Mouse (Mus musculus) hindbrain, embryonic 15.5 days (tissue): Measurements from ENCODE around the gene Abhd18. TPM values are rescaled to one million over a fixed set of nuclear protein-coding genes. Genes with fewer than 3 reads are reported as not detected.
"Not testable (repeated sequence)": the region's sequence is repeated elsewhere in the genome, so short reads cannot be mapped to it uniquely, and the experiment has no call there.

Experiments
- ATAC-seq: fragments of 200-750 bp; cut with Nextera tagmentation; 2 replicates; pipeline ENCODE4 v1.8.0; 2017; ENCODE audit warnings: low read depth, moderate number of reproducible peaks, moderate TSS enrichment; ENCODE audit not compliant: low FRiP score
- H3K27ac ChIP-seq: fragments of 300-500 bp; sonication (generic); replicated peaks from 2 replicates; pipeline ENCODE4 v1.5.1; 2015; ENCODE audit warnings: mild to moderate bottlenecking, inconsistent platforms
- H3K27me3 ChIP-seq: fragments of 300-500 bp; sonication (generic); 2 replicates; pipeline ENCODE4 v1.6.1; 2015; ENCODE audit warnings: control low read depth, inconsistent platforms
- H3K36me3 ChIP-seq: fragments of 300-500 bp; sonication (generic); 2 replicates; pipeline ENCODE4 v1.6.1; 2015; ENCODE audit warnings: control low read depth, inconsistent platforms
- H3K4me1 ChIP-seq: fragments of 300-500 bp; sonication (generic); replicated peaks from 2 replicates; pipeline ENCODE4 v1.6.1; 2015; ENCODE audit warnings: control low read depth, inconsistent platforms
- H3K4me2 ChIP-seq: fragments of 300-500 bp; sonication (generic); 2 replicates; pipeline ENCODE4 v1.6.1; 2015; ENCODE audit warnings: moderate library complexity, mild to moderate bottlenecking, inconsistent platforms
- H3K4me3 ChIP-seq: fragments of 300-500 bp; sonication (generic); 2 replicates; pipeline ENCODE4 v1.5.1; 2015; ENCODE audit warnings: mild to moderate bottlenecking, inconsistent platforms
- H3K9ac ChIP-seq: fragments of 300-500 bp; sonication (generic); 2 replicates; pipeline ENCODE4 v1.6.1; 2015; ENCODE audit warnings: inconsistent platforms
- H3K9me3 ChIP-seq: fragments of 300-500 bp; sonication (generic); 2 replicates; pipeline ENCODE4 v1.6.1; 2016; ENCODE audit warnings: control low read depth, inconsistent platforms
- WGBS: fragments of 180-500 bp; shearing (Covaris S2); methylation state at CpG from one replicate; pipeline ENCODE4 v1.1.7; 2015; 5-methylcytosine and 5-hydroxymethylcytosine counted together
- polyA plus RNA-seq: library from polyadenylated mRNA; unstranded; fragments of >200 nt; fragmentation: Nextera tagmentation; extraction: Ambion mirVana; gene quantifications from 2 replicates; pipeline ENCODE4 v1.2.1, GENCODE M21; 2015

The Abhd18 gene
- 11.4 and 16.7 TPM in 2 replicates for polyA plus RNA-seq

DNA sequence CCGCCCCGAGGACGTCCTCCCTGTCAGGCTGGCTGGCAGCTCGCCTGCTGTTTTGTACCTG, at the start of gene Abhd18:
TSS of gene Abhd18 (plus strand) at position 14 of the 61 bp plus-strand sequence.
- not testable (repeated sequence) for H3K36me3 ChIP-seq, H3K4me1 ChIP-seq, H3K27me3 ChIP-seq, H3K9me3 ChIP-seq, ATAC-seq
- H3K4me3 ChIP-seq: peak within 1 kb of the TSS; percentile 58
- H3K4me2 ChIP-seq: peak within 1 kb of the TSS; percentile 71
- H3K27ac ChIP-seq: peak within 1 kb of the TSS; percentile 84
- H3K9ac ChIP-seq: peak within 1 kb of the TSS; percentile 68
- WGBS: no CpG with 5 or more reads among the region's 4 CpGs

DNA sequence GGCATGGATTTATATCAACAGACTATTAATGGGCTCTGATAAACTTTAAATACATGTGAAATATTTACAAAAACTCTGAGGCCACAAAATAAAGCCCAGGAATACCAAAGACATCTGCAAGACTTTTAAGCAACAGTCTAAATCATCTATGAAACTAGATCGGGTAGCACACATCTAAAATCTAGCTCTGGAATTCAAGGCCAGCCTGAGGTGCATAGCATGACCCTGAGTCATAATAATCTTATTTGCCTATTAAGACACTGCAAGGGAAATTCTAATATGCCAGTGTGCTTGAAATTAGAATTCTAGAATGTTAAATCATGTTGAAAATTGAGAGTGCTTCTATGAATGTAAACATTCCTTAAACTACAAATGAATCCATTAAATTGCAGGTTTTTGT, 48.7 kb upstream of the Abhd18 start:
- Histone ChIP-seq H3K4me3 (no peak overlapping the region), H3K36me3 (peaks cover 9% of the 10 kb centered on the region), H3K4me2 (no peak overlapping the region), H3K4me1 (peaks cover 16% of the 10 kb centered on the region), H3K9ac (no peak overlapping the region), H3K9me3 (no peaks in the 10 kb centered on the region), H3K27me3 (no peaks in the 10 kb centered on the region), H3K27ac (no peak overlapping the region)
- 83% methylated on average over 1 of the region's 1 CpGs for WGBS
- no peak for ATAC-seq

DNA sequence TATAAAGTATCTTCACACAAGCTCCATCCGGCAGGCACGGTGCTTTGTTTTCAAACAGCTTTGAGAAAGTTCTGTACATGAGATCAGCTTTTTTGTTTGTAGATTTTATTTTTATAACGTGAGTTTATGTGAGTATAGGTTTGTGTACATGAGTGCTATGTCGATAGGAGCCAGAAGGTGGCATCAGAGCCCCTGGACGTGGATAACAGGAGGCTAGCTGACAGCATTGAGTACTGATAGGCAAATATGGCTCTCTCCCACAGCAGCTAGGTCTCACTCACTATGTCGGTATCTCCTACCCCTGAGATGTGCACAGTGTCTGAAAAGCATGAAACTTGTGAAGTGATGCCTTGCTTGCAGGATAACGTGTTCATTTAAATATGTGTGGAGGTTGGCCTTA, 48.3 kb upstream of the Abhd18 start:
- Histone ChIP-seq H3K27ac (no peak overlapping the region), H3K27me3 (no peaks in the 10 kb centered on the region), H3K4me1 (peaks cover 16% of the 10 kb centered on the region), H3K36me3 (peaks cover 5% of the 10 kb centered on the region), H3K9ac (no peak overlapping the region), H3K4me3 (no peak overlapping the region), H3K4me2 (no peak overlapping the region), H3K9me3 (no peaks in the 10 kb centered on the region)
- ATAC-seq: no peak
- WGBS: 29% methylated on average over 7 of the region's 7 CpGs

DNA sequence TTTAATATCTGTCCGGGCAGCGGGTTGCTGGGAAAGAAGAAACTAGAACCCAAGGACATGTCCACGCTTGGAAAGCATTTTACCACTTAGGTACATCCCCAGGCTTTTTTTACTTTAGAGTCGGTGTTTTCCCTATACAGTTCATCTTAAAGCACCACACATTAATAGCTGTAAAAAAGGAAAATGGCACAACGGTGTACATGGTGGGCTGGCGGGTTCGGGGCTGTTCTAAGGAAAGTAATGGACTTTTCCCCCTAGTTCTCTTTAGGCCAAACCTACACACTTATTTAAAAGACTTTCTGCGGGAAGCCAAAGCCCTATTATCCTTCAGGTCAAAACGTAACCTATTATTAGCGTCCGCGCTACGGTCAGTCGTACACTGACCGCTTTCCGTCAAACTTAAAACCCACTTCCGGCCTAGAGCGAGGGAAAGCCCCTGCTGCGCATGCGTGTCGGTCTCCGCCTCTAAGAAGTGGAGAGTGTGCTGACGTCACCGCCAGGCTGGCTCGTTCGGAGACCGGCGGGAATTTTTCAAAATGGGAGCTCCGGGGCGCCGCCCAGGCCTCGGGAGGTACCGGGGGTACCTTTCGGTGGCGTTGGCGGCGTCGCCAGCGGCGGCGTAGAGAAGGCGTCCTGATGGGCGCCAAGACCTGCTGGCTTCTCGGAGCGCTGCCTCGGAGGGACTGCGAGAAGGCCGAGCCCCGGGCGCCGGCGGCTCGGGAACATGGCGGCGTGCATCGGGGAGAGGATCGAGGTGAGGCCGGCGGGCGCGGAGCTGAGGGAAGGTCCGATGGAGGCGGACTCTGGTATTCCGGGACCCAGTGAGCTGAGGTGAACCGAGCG, 47.0 kb upstream of the Abhd18 start, which contains the start of gene Plk4:
TSS of gene Plk4 (plus strand) at position 490 of the 843 bp plus-strand sequence.
- peaks cover 4% of the 10 kb centered on the region; the same call in 1 of the 2 replicates for H3K36me3 ChIP-seq
- WGBS: 2% methylated on average over 66 of the region's 66 CpGs
- peaks cover 16% of the 10 kb centered on the region for H3K4me1 ChIP-seq
- peak within 1 kb of the TSS; percentile 97 for H3K4me2 ChIP-seq
- peak within 1 kb of the TSS; percentile 66 for H3K27ac ChIP-seq
- peak within 1 kb of the TSS; percentile 76 for H3K9ac ChIP-seq
- H3K4me3 ChIP-seq: peak within 1 kb of the TSS; percentile 78
- peak; percentile 96 for ATAC-seq
- no peaks in the 10 kb centered on the region for H3K27me3 ChIP-seq
- no peaks in the 10 kb centered on the region for H3K9me3 ChIP-seq

DNA sequence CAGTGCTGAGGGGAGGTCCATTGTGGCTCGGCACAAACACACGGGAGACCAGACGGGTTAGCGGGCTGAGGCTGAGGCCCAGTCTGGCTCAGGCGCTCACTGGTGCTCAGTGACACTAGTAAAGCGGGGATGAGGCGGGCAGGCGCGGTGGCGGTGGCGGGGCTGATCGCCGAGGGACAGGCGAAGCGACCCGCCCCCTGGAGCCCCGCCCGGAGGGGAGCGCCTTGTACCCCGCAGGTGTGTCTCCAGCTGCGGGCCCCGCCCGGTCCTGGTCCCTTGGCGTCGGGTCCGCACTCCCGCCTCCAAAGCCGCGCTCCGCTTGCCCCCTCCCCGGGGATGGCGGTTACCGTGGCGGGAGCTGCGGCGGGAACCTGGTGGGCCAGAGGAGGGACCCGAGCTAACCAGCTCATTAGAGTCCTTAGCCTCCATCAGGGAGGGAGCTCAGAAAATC, 46.4 kb upstream of the Abhd18 start:
- peak overlapping the region; percentile 64 for H3K27ac ChIP-seq
- peak overlapping the region; percentile 76 for H3K9ac ChIP-seq
- no peaks in the 10 kb centered on the region for H3K27me3 ChIP-seq
- H3K4me3 ChIP-seq: peak overlapping the region; percentile 78
- no peaks in the 10 kb centered on the region for H3K9me3 ChIP-seq
- peaks cover 16% of the 10 kb centered on the region for H3K4me1 ChIP-seq
- peak overlapping the region; percentile 97 for H3K4me2 ChIP-seq
- no peak for ATAC-seq
- peaks cover 8% of the 10 kb centered on the region for H3K36me3 ChIP-seq
- WGBS: 1% methylated on average over 26 of the region's 37 CpGs

DNA sequence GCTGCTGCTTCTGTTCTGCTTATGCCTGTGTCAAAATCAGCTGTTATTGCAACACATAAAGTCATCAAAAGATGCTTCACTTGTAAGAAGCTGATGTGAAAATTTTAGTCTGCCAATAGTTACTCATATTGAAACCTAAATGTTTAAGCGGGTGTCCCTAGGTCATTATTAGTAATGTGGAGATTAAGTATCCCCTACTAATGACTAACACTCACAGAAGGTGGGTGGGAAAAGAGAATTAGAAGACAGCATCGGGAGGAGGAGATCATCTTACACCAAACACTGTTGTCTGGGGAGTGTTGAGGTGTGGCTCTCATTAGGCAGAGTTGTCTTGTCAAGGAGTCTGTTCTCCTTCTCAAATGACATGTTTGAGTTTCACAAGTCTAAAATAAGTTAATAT, 39.9 kb upstream of the Abhd18 start:
- no peak overlapping the region for H3K9ac ChIP-seq
- 84% methylated on average over 2 of the region's 2 CpGs for WGBS
- H3K4me2 ChIP-seq: no peak overlapping the region
- H3K9me3 ChIP-seq: no peaks in the 10 kb centered on the region
- H3K27ac ChIP-seq: no peak overlapping the region
- peaks cover 34% of the 10 kb centered on the region for H3K36me3 ChIP-seq
- no peak for ATAC-seq
- no peak overlapping the region for H3K4me3 ChIP-seq
- H3K4me1 ChIP-seq: no peaks in the 10 kb centered on the region
- no peaks in the 10 kb centered on the region for H3K27me3 ChIP-seq

DNA sequence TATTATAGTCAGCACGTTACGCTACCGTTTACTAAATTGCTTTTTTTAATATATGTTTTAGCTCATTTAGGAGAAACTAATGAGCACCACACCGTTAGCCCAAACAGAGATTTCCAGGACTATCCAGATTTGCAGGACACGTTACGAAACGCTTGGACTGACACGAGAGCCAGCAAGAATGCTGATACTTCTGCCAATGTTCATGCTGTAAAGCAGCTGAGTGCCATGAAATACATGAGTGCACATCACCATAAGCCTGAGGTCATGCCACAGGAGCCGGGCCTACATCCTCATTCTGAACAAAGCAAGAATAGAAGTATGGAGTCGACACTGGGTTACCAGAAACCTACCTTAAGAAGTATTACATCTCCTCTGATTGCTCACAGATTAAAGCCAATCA, 38.1 kb upstream of the Abhd18 start:
- Histone ChIP-seq H3K27me3 (no peaks in the 10 kb centered on the region), H3K36me3 (peaks cover 39% of the 10 kb centered on the region), H3K9ac (no peak overlapping the region), H3K4me1 (no peaks in the 10 kb centered on the region), H3K9me3 (no peaks in the 10 kb centered on the region), H3K4me2 (no peak overlapping the region), H3K4me3 (no peak overlapping the region), H3K27ac (no peak overlapping the region)
- WGBS: 90% methylated on average over 10 of the region's 10 CpGs
- no peak for ATAC-seq

DNA sequence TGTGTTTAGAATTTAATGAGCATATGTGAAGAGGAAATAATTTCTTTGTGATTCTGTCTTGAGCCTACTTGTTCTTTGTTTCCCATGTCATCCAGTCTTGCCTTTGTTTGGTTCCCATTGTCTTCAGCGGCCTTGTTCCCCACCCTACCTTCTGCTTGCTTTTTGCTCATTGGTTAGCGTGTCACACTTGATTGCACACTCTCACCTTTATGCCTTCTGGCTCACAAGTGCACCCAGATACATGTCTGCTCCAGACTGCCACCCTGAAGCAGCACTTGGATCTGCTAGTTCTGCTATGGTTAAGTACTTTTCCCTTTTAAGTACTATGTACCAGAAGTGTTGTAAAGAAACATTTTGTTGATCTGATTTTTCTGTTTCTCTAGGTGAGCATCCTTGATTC, 36.9 kb upstream of the Abhd18 start:
- H3K27me3 ChIP-seq: no peaks in the 10 kb centered on the region
- H3K9me3 ChIP-seq: no peaks in the 10 kb centered on the region
- H3K4me1 ChIP-seq: no peaks in the 10 kb centered on the region
- no peak overlapping the region for H3K4me3 ChIP-seq
- H3K27ac ChIP-seq: no peak overlapping the region
- 52% methylated on average over 2 of the region's 2 CpGs for WGBS
- H3K9ac ChIP-seq: no peak overlapping the region
- H3K4me2 ChIP-seq: no peak overlapping the region
- no peak for ATAC-seq
- H3K36me3 ChIP-seq: peaks cover 43% of the 10 kb centered on the region

DNA sequence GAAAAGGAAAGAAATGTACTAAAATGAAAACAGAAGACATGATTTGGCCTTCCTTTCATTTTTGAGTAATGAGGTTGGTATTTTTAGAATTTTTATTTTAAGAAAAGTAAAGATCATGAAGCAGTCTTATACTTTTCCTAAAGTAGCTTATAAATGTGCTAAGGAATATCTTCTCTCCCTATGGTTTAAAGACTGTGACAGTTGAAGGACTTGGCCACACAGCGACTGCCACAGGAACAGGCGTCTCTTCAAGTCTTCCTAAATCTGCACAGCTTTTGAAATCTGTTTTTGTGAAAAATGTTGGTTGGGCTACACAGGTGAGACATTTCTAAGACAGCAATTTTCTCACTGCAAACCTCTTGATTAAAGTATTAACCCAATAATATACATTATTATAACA, 33.5 kb upstream of the Abhd18 start:
- Histone ChIP-seq H3K4me1 (no peaks in the 10 kb centered on the region), H3K36me3 (peaks cover 41% of the 10 kb centered on the region), H3K4me3 (no peak overlapping the region), H3K9me3 (no peaks in the 10 kb centered on the region), H3K27ac (no peak overlapping the region), H3K4me2 (no peak overlapping the region), H3K9ac (no peak overlapping the region), H3K27me3 (no peaks in the 10 kb centered on the region)
- ATAC-seq: no peak
- WGBS: 94% methylated on average over 2 of the region's 2 CpGs

DNA sequence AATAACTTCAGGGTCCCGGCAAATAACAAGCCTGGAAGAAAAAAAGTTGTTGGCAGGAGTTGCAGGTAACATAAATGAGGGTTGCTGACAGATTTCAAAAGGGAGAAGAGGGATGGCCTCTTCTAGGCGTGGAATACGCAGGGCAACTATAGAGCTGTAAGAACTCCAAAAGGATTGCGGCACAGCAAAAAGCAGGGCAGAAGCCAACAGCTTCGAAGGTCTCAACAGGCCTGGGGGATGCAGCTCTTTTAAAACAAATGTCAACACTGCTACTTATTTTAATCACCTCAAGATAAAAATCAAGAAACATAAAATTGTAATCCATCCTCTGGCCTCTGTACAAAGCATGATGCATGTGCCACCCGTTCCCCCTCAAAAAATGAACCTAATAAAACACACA, 1.2 kb upstream of the Abhd18 start:
- H3K9ac ChIP-seq: 0 out of 2 replicates have a peak overlapping the region, but pooled peaks have one; percentile 54
- H3K27ac ChIP-seq: peak overlapping the region; percentile 42; the same call in 1 of the 2 replicates
- WGBS: 79% methylated on average over 6 of the region's 6 CpGs
- not testable (repeated sequence) for H3K27me3 ChIP-seq, H3K4me1 ChIP-seq, H3K36me3 ChIP-seq, H3K9me3 ChIP-seq, ATAC-seq
- peak overlapping the region; percentile 58 for H3K4me3 ChIP-seq
- H3K4me2 ChIP-seq: peak overlapping the region; percentile 71

DNA sequence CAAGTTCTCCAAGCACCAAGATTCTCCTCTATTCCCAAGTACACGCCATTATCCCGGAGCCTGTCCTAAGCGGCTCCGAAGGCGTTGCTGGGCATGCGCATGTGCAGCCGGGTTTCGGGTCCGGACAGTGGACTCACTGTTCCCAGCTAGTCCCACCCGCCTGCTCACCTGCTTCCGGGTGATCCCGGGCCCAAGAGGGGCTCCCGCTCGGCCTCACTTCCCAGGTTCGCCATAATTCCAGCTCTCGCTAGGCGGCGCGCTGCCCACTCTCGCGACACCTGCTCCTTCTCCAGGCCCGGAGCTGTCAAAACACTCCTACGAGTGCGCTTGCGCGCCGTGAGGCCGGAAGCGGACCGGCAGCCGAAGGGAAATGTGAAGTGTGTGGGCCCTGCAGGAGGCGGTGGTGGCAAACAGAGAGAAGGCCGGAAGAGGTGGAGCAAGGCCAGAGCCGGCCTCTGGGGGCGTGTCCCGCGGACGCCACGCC, 255 bp upstream of the Abhd18 start, which contains the start of gene Mfsd8:
TSS of gene Mfsd8 (minus strand) at position 414 of the 484 bp plus-strand sequence.
- H3K4me1 ChIP-seq, H3K27me3 ChIP-seq, H3K9me3 ChIP-seq, H3K36me3 ChIP-seq: not testable (repeated sequence)
- WGBS: under 1% methylated on average over 37 of the region's 39 CpGs
- peak within 1 kb of the TSS; percentile 58 for H3K4me3 ChIP-seq
- H3K9ac ChIP-seq: peak within 1 kb of the TSS; percentile 68
- H3K4me2 ChIP-seq: peak within 1 kb of the TSS; percentile 71
- ATAC-seq: peak; percentile 99
- peak within 1 kb of the TSS; percentile 84 for H3K27ac ChIP-seq

DNA sequence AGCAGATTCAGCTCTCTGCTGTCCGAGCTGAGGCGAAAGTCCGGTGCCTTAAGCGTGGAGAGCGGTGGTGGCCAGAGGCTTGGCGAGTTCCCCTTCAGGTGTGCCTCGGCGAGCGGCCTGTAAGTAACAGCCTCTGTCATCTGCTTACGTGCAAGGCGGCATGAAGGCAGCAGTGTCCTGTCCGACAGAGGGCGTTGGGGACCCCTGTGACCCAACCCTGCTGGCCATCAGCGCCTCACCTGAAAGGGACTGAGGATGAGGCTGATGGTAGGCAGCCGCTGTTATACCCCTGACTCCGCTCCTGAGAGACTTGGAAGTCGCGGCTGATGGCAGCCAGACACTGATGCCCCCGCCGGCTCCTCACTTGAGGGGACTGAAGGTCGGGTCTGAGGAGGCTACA, 248 bp downstream of the Abhd18 start:
- ATAC-seq, H3K4me1 ChIP-seq, H3K27me3 ChIP-seq, H3K9me3 ChIP-seq, H3K36me3 ChIP-seq: not testable (repeated sequence)
- WGBS: 2% methylated on average over 17 of the region's 21 CpGs
- peak overlapping the region; percentile 68 for H3K9ac ChIP-seq
- H3K27ac ChIP-seq: peak overlapping the region; percentile 84
- H3K4me3 ChIP-seq: peak overlapping the region; percentile 58
- peak overlapping the region; percentile 71 for H3K4me2 ChIP-seq

DNA sequence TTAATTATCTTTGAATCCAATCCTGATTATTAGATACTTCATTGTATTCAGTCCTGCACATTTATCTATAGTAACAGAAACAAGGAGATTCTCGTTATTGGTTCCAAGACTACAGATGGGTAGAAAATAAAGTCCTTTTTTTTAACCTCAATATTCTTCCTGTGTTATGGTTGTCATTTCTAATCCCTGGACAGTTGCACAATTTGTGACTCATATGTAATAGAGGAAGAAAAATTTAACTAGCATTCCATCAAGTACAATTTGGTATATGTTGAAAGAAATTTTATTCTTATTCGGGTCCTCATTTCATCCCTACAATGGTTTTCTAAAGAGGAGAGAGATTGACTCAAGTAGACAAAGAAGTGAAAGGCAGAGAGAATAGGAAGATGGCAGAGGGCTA, 1.2 kb downstream of the Abhd18 start:
- H3K27me3 ChIP-seq, H3K27ac ChIP-seq, H3K9ac ChIP-seq, H3K4me1 ChIP-seq, H3K4me3 ChIP-seq, H3K36me3 ChIP-seq, H3K9me3 ChIP-seq, ATAC-seq: not testable (repeated sequence)
- peak overlapping the region; percentile 71 for H3K4me2 ChIP-seq
- 88% methylated on average over 2 of the region's 2 CpGs for WGBS
